Mouse (Mus musculus): ENCODE data around the gene Gm8857.
"Not testable (repeated sequence)": the region's sequence is repeated elsewhere in the genome, so short reads cannot be mapped to it uniquely, and the experiment has no call there.

The Gm8857 gene

DNA sequence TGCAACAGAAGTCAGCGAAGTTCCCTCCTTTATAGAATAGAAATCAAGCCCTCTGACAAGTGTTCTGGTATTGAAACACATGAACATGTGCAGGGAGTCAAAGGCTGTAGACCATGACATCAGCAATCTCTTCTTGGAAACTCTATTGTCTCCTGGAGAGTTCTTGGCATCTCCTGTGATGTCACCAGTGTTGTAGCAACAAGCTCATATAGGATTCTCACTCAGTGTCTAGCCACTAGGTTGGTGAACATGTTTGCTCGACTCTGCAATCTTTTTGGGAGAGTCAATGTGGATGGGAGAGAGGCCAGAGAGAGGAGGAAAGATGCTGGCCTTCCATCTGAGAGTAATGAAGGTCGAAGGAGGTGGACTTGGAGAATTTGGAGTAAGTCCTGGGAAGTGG lies at the start of gene Gm8857, which contains the start of gene Gm8871:
TSS of gene Gm8857 (plus strand) at position 303 of the 400 bp plus-strand sequence.
TSS of gene Gm8871 (plus strand) at position 301 of the 400 bp plus-strand sequence.
- not testable (repeated sequence) for DNase-seq (ENCODE audit: low read depth)

DNA sequence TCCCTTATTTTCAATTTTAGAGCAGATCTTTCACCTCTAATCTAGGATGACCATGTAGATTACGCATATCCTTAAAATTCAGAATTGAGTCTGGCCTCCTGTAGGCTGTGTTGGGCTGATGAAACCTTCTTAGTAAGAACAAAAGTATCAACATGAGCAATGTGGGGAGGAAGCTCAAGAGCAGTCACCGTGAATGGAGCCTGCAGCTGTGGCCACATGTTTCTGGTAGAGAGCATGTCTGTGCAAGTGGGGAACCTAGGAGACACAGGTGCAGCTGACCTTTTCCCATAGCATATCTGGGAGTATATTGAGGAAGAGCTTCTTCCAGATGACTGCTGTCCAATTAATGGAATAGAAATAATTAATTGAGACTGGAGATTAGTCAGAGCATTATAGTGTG lies 5.9 kb downstream of the Gm8857 start:
- not testable (repeated sequence) for DNase-seq (ENCODE audit: low read depth)

DNA sequence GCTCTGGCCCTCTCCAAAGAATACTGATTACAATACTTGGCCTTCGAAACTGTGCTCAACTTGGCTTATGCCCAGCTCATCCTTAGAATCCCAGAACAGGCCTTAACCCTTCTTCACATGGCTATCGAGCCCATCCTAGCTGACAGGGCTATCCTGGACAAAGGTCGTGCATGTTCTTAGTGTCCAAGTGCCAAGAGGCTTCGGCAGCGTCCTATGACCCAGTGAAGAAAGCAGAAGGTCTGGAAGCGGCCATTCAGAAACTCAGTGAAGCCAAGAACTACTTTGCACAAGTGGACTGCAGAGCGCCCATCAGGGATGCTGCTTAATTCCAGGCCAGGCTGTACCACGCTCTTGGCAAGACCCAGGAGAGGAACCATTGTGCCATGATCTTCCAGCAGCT lies 10.4 kb downstream of the Gm8857 start:
- not testable (repeated sequence) for DNase-seq (ENCODE audit: low read depth)
